Mouse (Mus musculus) hindbrain, embryonic 14.5 days (tissue): ENCODE measurements at regions not wholly inside any gene's neighbourhood (a gene's known extent, or its start where the extent isn't known, plus 50 kb on each side); places are given as distances from the start of the nearest gene placed in this dataset.

Experiments
- ATAC-seq: fragments of 200-750 bp; cut with Nextera tagmentation; 2 replicates; pipeline ENCODE4 v1.8.0; 2017; ENCODE audit warnings: moderate number of reproducible peaks, mild to moderate bottlenecking, moderate TSS enrichment, moderate library complexity; ENCODE audit not compliant: low FRiP score
- DNase-seq: peaks from one replicate; pipeline ENCODE4 v3.0.0-alpha.2; 2015; ENCODE audit warnings: low spot score
- H3K27ac ChIP-seq: fragments of 300-500 bp; sonication (generic); 2 replicates; pipeline ENCODE4 v1.5.1; 2014; ENCODE audit warnings: mild to moderate bottlenecking, moderate library complexity
- H3K27me3 ChIP-seq: fragments of 300-500 bp; sonication (generic); 2 replicates; pipeline ENCODE4 v1.6.1; 2014; ENCODE audit warnings: mild to moderate bottlenecking, low read length, mixed read lengths; ENCODE audit not compliant: control insufficient read depth, insufficient read depth
- H3K36me3 ChIP-seq: fragments of 300-500 bp; sonication (generic); replicated peaks from 2 replicates; pipeline ENCODE4 v1.6.1; 2014; ENCODE audit not compliant: control insufficient read depth, insufficient read depth
- H3K4me1 ChIP-seq: fragments of 300-500 bp; sonication (generic); replicated peaks from 2 replicates; pipeline ENCODE4 v1.6.1; 2014; ENCODE audit warnings: antibody characterized with exemption, low read length, mixed read lengths; ENCODE audit not compliant: control insufficient read depth, insufficient read depth
- H3K4me2 ChIP-seq: fragments of 300-500 bp; sonication (generic); replicated peaks from 2 replicates; pipeline ENCODE4 v1.6.1; 2014; ENCODE audit warnings: mild to moderate bottlenecking, moderate library complexity
- H3K4me3 ChIP-seq: fragments of 300-500 bp; sonication (generic); replicated peaks from 2 replicates; pipeline ENCODE4 v1.5.1; 2014; ENCODE audit warnings: mild to moderate bottlenecking, low read length
- H3K9ac ChIP-seq: fragments of 300-500 bp; sonication (generic); 2 replicates; pipeline ENCODE4 v1.6.1; 2014
- H3K9me3 ChIP-seq: fragments of 300-500 bp; sonication (generic); 2 replicates; pipeline ENCODE4 v1.6.1; 2016; ENCODE audit warnings: low read length; ENCODE audit not compliant: control insufficient read depth
- WGBS: fragments of 180-500 bp; shearing (Covaris S2); extraction: QIAGEN DNeasy Blood & Tissue Kit; methylation state at CpG from one replicate; pipeline ENCODE4 v1.1.7; 2014; 5-methylcytosine and 5-hydroxymethylcytosine counted together

GRCm38 (mm10) chr1:163562166-163562733, 158.8 kb upstream of the Gorab start:
- no peak for ATAC-seq
- H3K27me3 ChIP-seq, result no peaks in the 10 kb centered on the region
- no peaks in the 10 kb centered on the region for H3K4me1 ChIP-seq
- H3K9ac ChIP-seq, result no peak overlapping the region
- 80% methylated on average over 4 of the region's 4 CpGs for WGBS
- H3K27ac ChIP-seq, result no peak overlapping the region
- H3K4me3 ChIP-seq, result no peak overlapping the region
- H3K4me2 ChIP-seq, result no peak overlapping the region
- H3K36me3 ChIP-seq, result no peaks in the 10 kb centered on the region
- no peaks in the 10 kb centered on the region for H3K9me3 ChIP-seq
- no peak for DNase-seq

- Histone ChIP-seq H3K27me3 (no peaks in the 10 kb centered on the region), H3K27ac (no peak overlapping the region), H3K9ac (no peak overlapping the region), H3K4me2 (no peak overlapping the region), H3K4me1 (no peaks in the 10 kb centered on the region), H3K36me3 (no peaks in the 10 kb centered on the region), H3K9me3 (no peaks in the 10 kb centered on the region), H3K4me3 (no peak overlapping the region)
- DNase-seq (no peak), ATAC-seq (no peak)
- 64% methylated on average over 5 of the region's 5 CpGs for WGBS
These were observed 157.5 kb upstream of the Gorab start for GRCm38 (mm10) chr1:163561016-163561415.

- no peaks in the 10 kb centered on the region for H3K27me3 ChIP-seq
- no peaks in the 10 kb centered on the region for H3K9me3 ChIP-seq
- 89% methylated on average over 8 of the region's 8 CpGs for WGBS
- H3K4me3 ChIP-seq, result no peak overlapping the region
- H3K4me1 ChIP-seq, result no peaks in the 10 kb centered on the region
- DNase-seq, result no peak
- no peak overlapping the region for H3K4me2 ChIP-seq
- H3K36me3 ChIP-seq, result no peaks in the 10 kb centered on the region
- H3K9ac ChIP-seq, result no peak overlapping the region
- no peak overlapping the region for H3K27ac ChIP-seq
- ATAC-seq, result no peak
These were observed 156.9 kb upstream of the Gorab start for GRCm38 (mm10) chr1:163560276-163560943.

- DNase-seq (no peak), ATAC-seq (no peak)
- Histone ChIP-seq H3K9ac (no peak overlapping the region), H3K4me1 (no peaks in the 10 kb centered on the region), H3K27me3 (no peaks in the 10 kb centered on the region), H3K36me3 (no peaks in the 10 kb centered on the region), H3K27ac (no peak overlapping the region), H3K9me3 (no peaks in the 10 kb centered on the region), H3K4me3 (no peak overlapping the region), H3K4me2 (no peak overlapping the region)
- WGBS, result 86% methylated on average over 7 of the region's 7 CpGs
These were observed 154.4 kb upstream of the Gorab start for GRCm38 (mm10) chr1:163557875-163558274.

- no peaks in the 10 kb centered on the region for H3K36me3 ChIP-seq
- H3K9me3 ChIP-seq, result no peaks in the 10 kb centered on the region
- no peak overlapping the region for H3K4me2 ChIP-seq
- H3K4me3 ChIP-seq, result no peak overlapping the region
- DNase-seq (no peak), ATAC-seq (no peak)
- WGBS, result 85% methylated on average over 2 of the region's 2 CpGs
- no peak overlapping the region for H3K27ac ChIP-seq
- no peak overlapping the region for H3K9ac ChIP-seq
- H3K27me3 ChIP-seq, result no peaks in the 10 kb centered on the region
- no peaks in the 10 kb centered on the region for H3K4me1 ChIP-seq
These were observed 151.7 kb upstream of the Gorab start for GRCm38 (mm10) chr1:163555185-163555584.

GRCm38 (mm10) chr1:163538776-163539492, 135.5 kb upstream of the Gorab start:
- Histone ChIP-seq H3K27ac (no peak overlapping the region), H3K4me2 (no peak overlapping the region), H3K27me3 (no peaks in the 10 kb centered on the region), H3K9ac (no peak overlapping the region), H3K9me3 (no peaks in the 10 kb centered on the region), H3K36me3 (no peaks in the 10 kb centered on the region), H3K4me3 (no peak overlapping the region), H3K4me1 (no peaks in the 10 kb centered on the region)
- WGBS, result 88% methylated on average over 8 of the region's 8 CpGs
- ATAC-seq, result no peak
- DNase-seq, result no peak

GRCm38 (mm10) chr1:163530563-163530962, 127.1 kb upstream of the Gorab start:
- DNase-seq (no peak), ATAC-seq (no peak)
- H3K36me3 ChIP-seq, result no peaks in the 10 kb centered on the region
- H3K4me3 ChIP-seq, result no peak overlapping the region
- no peaks in the 10 kb centered on the region for H3K9me3 ChIP-seq
- no peak overlapping the region for H3K27ac ChIP-seq
- no peak overlapping the region for H3K4me2 ChIP-seq
- WGBS, result 80% methylated on average over 4 of the region's 4 CpGs
- H3K4me1 ChIP-seq, result no peaks in the 10 kb centered on the region
- H3K9ac ChIP-seq, result no peak overlapping the region
- no peaks in the 10 kb centered on the region for H3K27me3 ChIP-seq

GRCm38 (mm10) chr1:163517966-163518365, 114.5 kb upstream of the Gorab start:
- Histone ChIP-seq H3K36me3 (no peaks in the 10 kb centered on the region), H3K4me2 (no peak overlapping the region), H3K27ac (no peak overlapping the region), H3K9ac (no peak overlapping the region), H3K27me3 (no peaks in the 10 kb centered on the region), H3K4me3 (no peak overlapping the region), H3K4me1 (no peaks in the 10 kb centered on the region), H3K9me3 (no peaks in the 10 kb centered on the region)
- DNase-seq (no peak), ATAC-seq (no peak)
- 89% methylated on average over 5 of the region's 5 CpGs for WGBS

- Histone ChIP-seq H3K27ac (no peak overlapping the region), H3K36me3 (no peaks in the 10 kb centered on the region)
These were observed 109.4 kb upstream of the Gorab start for GRCm38 (mm10) chr1:163512847-163513246.

More at GRCm38 (mm10) chr1:163512847-163513246, 109.4 kb upstream of the Gorab start:
- Histone ChIP-seq H3K9me3 (no peaks in the 10 kb centered on the region), H3K9ac (no peak overlapping the region), H3K27me3 (no peaks in the 10 kb centered on the region), H3K4me1 (no peaks in the 10 kb centered on the region), H3K4me3 (no peak overlapping the region), H3K4me2 (no peak overlapping the region)
- ATAC-seq (no peak), DNase-seq (no peak)
